Mouse (Mus musculus): ENCODE data around the gene D17H6S53E. TPM values are rescaled to one million over a fixed set of nuclear protein-coding genes. Genes with fewer than 3 reads are reported as not detected.

The D17H6S53E gene
- polyA plus RNA-seq, 1 experiment from 2014 or later = 8.3 TPM

DNA sequence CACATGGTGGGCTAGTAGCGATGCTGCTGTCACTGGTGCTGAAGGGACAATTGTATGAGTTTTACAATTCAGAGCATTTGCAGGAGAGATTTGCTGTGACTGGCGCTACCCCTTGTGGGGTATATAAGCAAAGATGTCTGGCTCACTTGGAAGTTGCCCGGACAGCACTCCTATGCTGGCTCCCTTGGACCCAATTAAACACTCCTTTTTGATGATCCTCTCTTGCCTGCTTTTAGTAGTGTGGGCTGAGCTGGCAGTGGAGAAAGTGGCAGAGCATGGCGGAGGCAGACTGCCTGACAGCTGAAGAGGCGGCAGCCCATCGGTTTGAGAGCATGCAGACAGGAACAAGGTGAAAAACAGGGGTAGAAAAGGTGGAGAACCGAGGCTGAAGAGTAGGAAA, 41.6 kb downstream of the D17H6S53E start:
- no peak for ATAC-seq (replicated peaks)

DNA sequence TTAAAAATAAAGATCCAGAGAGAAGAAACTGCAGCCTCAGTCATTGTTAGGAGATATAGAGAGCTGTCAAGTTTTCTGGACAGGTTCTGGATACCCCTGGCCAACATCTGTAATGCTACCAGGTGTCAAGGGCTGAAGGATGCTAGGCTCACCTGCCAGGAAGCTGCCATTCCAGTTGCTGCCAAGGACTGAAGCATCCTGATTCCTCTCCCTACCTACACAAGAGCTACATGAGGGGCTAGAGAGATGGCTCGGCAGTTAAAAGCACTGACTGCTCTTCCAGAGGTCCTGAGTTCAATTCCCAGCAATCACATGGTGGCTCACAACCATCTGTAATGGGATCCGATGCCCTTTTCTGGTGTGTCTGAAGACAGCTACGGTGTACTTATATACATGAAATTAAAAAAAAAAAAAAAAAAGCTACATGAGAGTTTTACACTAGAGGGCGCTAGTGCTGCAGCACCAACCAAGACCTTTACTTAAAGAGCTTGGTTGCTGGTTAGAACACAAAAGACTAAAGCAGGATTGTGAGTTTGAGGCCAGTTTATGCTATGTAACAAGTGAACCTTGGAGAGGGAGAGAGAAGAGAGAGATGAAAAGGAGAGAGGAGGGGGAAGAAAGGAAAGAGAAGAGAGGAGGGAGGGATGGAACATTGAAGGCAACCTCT, 42.5 kb downstream of the D17H6S53E start:
- Histone ChIP-seq H3K9ac (no peak overlapping the region; the same call in 1 of the 2 replicates), H3K4me1 (peaks cover 14% of the 10 kb centered on the region), H3K27ac (0 out of 2 replicates have a peak overlapping the region, but pooled peaks have one; percentile 58), H3K27me3 (replicated peaks) (no peaks in the 10 kb centered on the region), H3K4me3 (no peak overlapping the region), H3K4me2 (no peak overlapping the region), H3K36me3 (replicated peaks) (no peaks in the 10 kb centered on the region), H3K9me3 (no peaks in the 10 kb centered on the region)
- ATAC-seq (replicated peaks) = no peak
- 23% methylated on average over 4 of the region's 4 CpGs for WGBS

More for the DNA sequence above, 41.6 kb downstream of the D17H6S53E start:
- Histone ChIP-seq H3K9me3 (no peaks in the 10 kb centered on the region), H3K4me1 (peaks cover 22% of the 10 kb centered on the region), H3K27me3 (replicated peaks) (no peaks in the 10 kb centered on the region), H3K36me3 (replicated peaks) (no peaks in the 10 kb centered on the region), H3K27ac (no peak overlapping the region), H3K9ac (no peak overlapping the region), H3K4me3 (no peak overlapping the region), H3K4me2 (no peak overlapping the region)
- WGBS = 88% methylated on average over 7 of the region's 7 CpGs

DNA sequence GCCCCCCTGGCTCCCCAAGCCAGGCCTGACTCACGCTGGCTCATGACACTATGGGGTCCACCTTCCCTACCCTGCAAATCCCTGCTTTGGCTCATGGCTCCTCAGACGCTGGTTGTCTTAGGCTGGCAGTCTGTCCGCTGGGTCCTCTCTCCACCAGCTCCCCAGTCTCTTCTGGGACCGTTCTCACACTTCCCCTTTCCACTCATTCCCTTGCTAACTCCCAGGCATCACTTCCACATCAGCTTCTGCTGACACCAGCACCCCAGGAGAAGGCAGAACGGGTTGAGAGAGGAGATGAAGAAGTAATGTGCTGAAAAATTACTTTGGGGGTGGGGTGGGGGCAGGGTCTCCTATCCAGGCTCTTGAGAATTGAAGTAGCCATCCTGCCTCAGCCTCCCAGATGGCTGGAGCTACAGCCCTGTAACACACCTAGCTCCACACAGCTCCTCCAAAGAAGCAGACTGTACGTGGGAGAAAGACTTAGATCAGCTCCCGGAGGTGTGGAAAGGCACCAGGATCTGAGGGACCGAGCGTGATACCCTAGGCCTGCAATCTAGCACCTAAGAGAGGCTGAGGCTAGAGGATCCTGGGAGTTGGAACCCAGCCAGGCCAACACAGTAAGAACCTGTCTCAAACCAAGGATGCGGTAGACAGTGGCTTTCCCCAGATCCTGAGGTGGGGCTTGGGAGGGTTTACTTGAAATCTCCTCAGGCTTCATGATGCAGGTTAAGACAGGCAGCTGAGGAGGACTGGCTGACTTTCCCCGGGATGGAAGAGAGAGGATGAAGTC, 46.5 kb downstream of the D17H6S53E start:
- H3K4me2 ChIP-seq = no peak overlapping the region
- H3K27ac ChIP-seq = no peak overlapping the region
- no peaks in the 10 kb centered on the region for H3K27me3 ChIP-seq (replicated peaks)
- ATAC-seq (replicated peaks) = no peak
- H3K36me3 ChIP-seq (replicated peaks) = no peaks in the 10 kb centered on the region
- H3K4me1 ChIP-seq = no peaks in the 10 kb centered on the region
- no peaks in the 10 kb centered on the region for H3K9me3 ChIP-seq
- no peak overlapping the region for H3K4me3 ChIP-seq
- no peak overlapping the region for H3K9ac ChIP-seq
- 76% methylated on average over 11 of the region's 11 CpGs for WGBS

DNA sequence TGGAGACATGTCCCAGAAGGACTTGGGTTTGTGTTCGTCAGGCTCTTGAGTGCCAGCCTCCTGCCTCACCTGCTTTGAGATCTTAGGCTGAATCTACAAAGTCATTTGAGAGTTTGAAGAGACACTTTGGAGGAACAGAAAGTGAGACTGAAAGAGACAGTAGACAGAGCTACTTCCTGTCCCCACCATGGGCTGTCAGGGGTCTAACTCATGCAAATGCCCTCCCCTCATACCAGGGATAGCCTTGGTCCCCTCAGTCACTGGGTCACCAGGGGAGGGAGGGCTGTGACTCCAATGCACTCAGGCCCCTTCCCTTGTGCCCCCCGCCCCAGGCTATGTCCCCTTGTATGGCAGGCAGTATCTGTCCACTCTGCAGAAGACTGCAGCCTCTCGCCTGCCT, 47.2 kb downstream of the D17H6S53E start:
- H3K4me1 ChIP-seq = no peaks in the 10 kb centered on the region
- no peaks in the 10 kb centered on the region for H3K9me3 ChIP-seq
- no peak overlapping the region for H3K27ac ChIP-seq
- no peak overlapping the region for H3K4me3 ChIP-seq
- H3K4me2 ChIP-seq = no peak overlapping the region
- H3K9ac ChIP-seq = no peak overlapping the region
- 89% methylated on average over 3 of the region's 3 CpGs for WGBS
- H3K36me3 ChIP-seq (replicated peaks) = no peaks in the 10 kb centered on the region
- ATAC-seq (replicated peaks) = no peak
- no peaks in the 10 kb centered on the region for H3K27me3 ChIP-seq (replicated peaks)

DNA sequence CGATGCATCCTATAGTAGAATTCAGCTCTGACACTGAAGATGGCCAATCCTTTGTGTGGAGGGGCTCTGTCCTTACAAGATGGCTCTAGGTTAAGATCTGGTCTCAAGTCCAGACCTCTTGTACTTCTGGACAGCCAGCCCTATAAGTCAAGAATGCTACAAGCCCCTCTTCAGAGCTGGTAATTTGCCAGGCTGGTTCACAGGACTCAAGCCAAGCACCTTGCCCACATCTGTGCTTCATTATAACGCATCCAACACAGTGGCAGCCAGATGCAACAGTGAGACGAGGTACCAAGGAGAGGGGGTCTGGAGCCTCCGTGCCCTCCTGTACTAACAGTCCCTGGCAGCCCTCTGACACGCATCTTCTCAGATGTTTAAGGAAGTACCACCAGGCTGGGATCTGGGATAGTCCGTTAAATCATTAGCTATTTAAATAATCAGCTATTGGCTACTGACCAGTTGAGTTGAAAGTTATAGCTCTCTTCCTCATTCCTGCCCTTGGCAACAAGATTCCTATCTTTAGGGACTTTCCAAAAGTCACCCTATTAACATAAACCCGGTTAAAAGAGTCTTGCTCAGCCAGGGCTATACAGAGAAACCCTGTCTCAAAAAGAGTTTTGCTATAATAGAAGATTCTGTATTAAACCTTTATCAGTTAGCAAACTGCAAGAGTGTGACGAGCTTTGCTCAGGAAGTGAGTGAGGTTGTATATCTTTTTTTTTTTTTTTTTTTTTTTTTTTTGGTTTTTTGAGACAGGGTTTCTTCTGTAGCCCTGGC, 48.2 kb downstream of the D17H6S53E start:
- Histone ChIP-seq H3K27me3 (replicated peaks) (no peaks in the 10 kb centered on the region), H3K4me1 (no peaks in the 10 kb centered on the region), H3K27ac (no peak overlapping the region), H3K36me3 (replicated peaks) (no peaks in the 10 kb centered on the region), H3K9me3 (no peaks in the 10 kb centered on the region), H3K4me2 (no peak overlapping the region), H3K4me3 (no peak overlapping the region), H3K9ac (no peak overlapping the region)
- ATAC-seq (replicated peaks) = no peak
- 80% methylated on average over 8 of the region's 8 CpGs for WGBS

DNA sequence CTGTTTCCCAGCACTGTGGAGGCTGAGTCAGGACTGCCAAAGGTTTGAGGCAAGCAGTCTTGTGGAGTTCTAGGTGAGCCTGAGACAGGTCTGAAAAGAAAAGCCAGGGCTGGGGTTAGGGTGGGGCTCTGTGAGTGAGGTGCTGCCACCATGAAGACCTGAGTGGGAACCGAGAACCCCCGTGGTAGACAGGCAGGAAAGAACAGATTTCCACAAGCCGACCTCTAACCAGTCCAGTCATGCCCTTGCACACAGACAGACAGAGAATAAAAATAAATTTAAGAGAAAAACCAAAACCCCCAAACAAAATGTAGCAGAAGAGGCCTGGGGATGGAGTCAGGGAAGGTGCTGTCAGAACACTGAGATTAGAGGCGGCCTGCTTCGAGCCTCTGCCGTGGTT, 49.2 kb downstream of the D17H6S53E start:
- Histone ChIP-seq H3K4me1 (no peaks in the 10 kb centered on the region), H3K27me3 (replicated peaks) (no peaks in the 10 kb centered on the region), H3K9ac (no peak overlapping the region), H3K36me3 (replicated peaks) (no peaks in the 10 kb centered on the region), H3K4me2 (no peak overlapping the region), H3K4me3 (no peak overlapping the region), H3K27ac (no peak overlapping the region), H3K9me3 (no peaks in the 10 kb centered on the region)
- 49% methylated on average over 6 of the region's 6 CpGs for WGBS
- no peak for ATAC-seq (replicated peaks)

DNA sequence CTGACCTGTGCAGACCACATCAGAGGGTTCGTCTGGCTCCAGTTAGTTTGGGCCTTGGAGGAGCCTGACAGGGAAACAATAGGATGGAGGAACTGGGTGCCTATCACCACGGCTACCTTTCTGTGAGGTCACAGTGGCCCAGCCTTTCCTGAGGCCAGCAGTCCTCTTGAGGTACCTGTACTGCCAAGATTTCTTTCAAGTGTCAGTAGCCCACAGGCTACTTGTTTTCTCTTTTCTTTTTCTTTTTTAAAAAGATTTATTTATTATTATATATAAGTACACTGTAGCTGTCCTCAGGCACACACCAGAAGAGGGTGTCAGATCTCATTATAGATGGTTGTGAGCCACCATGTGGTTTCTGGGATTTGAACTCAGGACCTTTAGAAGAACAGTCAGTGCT, 49.8 kb downstream of the D17H6S53E start, which contains the start of gene Aif1:
Gene Aif1 (minus strand): TSS at position 101 of the 400 bp plus-strand sequence.
- H3K4me3 ChIP-seq = no peak within 1 kb of the TSS
- H3K27me3 ChIP-seq (replicated peaks) = no peaks in the 10 kb centered on the region
- H3K4me2 ChIP-seq = no peak within 1 kb of the TSS
- H3K9me3 ChIP-seq = no peaks in the 10 kb centered on the region
- WGBS = 40% methylated on average over 2 of the region's 2 CpGs
- no peak within 1 kb of the TSS for H3K9ac ChIP-seq
- ATAC-seq (replicated peaks) = no peak
- no peaks in the 10 kb centered on the region for H3K4me1 ChIP-seq
- no peak within 1 kb of the TSS for H3K27ac ChIP-seq
- H3K36me3 ChIP-seq (replicated peaks) = no peaks in the 10 kb centered on the region

Other genes with a start within 250 kb of the D17H6S53E start
- gene Zbtb12, start 246.9 kb upstream of the D17H6S53E start, polyA plus RNA-seq (2015; fragmentation: Nextera tagmentation; extraction: Ambion mirVana) = 17.4 and 17.5 TPM in 2 replicates
- 0.18 TPM in 1 of 2 replicates, not detected in the other for gene Gm20547, start 244.3 kb upstream of the D17H6S53E start, polyA plus RNA-seq (2015; fragmentation: Nextera tagmentation; extraction: Ambion mirVana)
- gene C2, start 228.1 kb upstream of the D17H6S53E start, polyA plus RNA-seq (2015; fragmentation: Nextera tagmentation; extraction: Ambion mirVana) = 2.1 and 3.1 TPM in 2 replicates
- gene Ehmt2, start 227.9 kb upstream of the D17H6S53E start, polyA plus RNA-seq (2015; fragmentation: Nextera tagmentation; extraction: Ambion mirVana) = 113 and 119 TPM in 2 replicates
- not detected in 2 replicates for gene Slc44a4, start 211.9 kb upstream of the D17H6S53E start, polyA plus RNA-seq (2015; fragmentation: Nextera tagmentation; extraction: Ambion mirVana)
- 36.1 and 41.1 TPM in 2 replicates for gene Neu1, start 195.1 kb upstream of the D17H6S53E start, polyA plus RNA-seq (2015; fragmentation: Nextera tagmentation; extraction: Ambion mirVana)
- gene Hspa1b, start 167.1 kb upstream of the D17H6S53E start, polyA plus RNA-seq (2015; fragmentation: Nextera tagmentation; extraction: Ambion mirVana) = 0.24 and 0.31 TPM in 2 replicates
- gene Gm20481, start 156.5 kb upstream of the D17H6S53E start, polyA plus RNA-seq (2015; fragmentation: Nextera tagmentation; extraction: Ambion mirVana) = not detected in 2 replicates
- gene Hspa1a, start 154.2 kb upstream of the D17H6S53E start, polyA plus RNA-seq (2015; fragmentation: Nextera tagmentation; extraction: Ambion mirVana) = 12.7 and 13.3 TPM in 2 replicates
- gene Hspa1l, start 153.7 kb upstream of the D17H6S53E start, polyA plus RNA-seq (2015; fragmentation: Nextera tagmentation; extraction: Ambion mirVana) = 1.2 and 1.5 TPM in 2 replicates
- 103 and 111 TPM in 2 replicates for gene Lsm2, start 144.5 kb upstream of the D17H6S53E start, polyA plus RNA-seq (2015; fragmentation: Nextera tagmentation; extraction: Ambion mirVana)
- 63.1 and 70.2 TPM in 2 replicates for gene Vars, start 125.4 kb upstream of the D17H6S53E start, polyA plus RNA-seq (2015; fragmentation: Nextera tagmentation; extraction: Ambion mirVana)
- gene Vwa7, start 109.8 kb upstream of the D17H6S53E start, polyA plus RNA-seq (2015; fragmentation: Nextera tagmentation; extraction: Ambion mirVana) = 0.06 and 0.15 TPM in 2 replicates
- gene Sapcd1, start 98.4 kb upstream of the D17H6S53E start, polyA plus RNA-seq (2015; fragmentation: Nextera tagmentation; extraction: Ambion mirVana) = 2.5 and 2.7 TPM in 2 replicates
- 1.6 and 3.3 TPM in 2 replicates for gene Msh5, start 79.6 kb upstream of the D17H6S53E start, polyA plus RNA-seq (2015; fragmentation: Nextera tagmentation; extraction: Ambion mirVana)
- 62.4 and 72.1 TPM in 2 replicates for gene Clic1, start 76.4 kb upstream of the D17H6S53E start, polyA plus RNA-seq (2015; fragmentation: Nextera tagmentation; extraction: Ambion mirVana)
- 337 and 380 TPM in 2 replicates for gene Ddah2, start 67.3 kb upstream of the D17H6S53E start, polyA plus RNA-seq (2015; fragmentation: Nextera tagmentation; extraction: Ambion mirVana)
- 0.31 TPM in 1 of 2 replicates, not detected in the other for gene Ly6g6c, start 61.0 kb upstream of the D17H6S53E start, polyA plus RNA-seq (2015; fragmentation: Nextera tagmentation; extraction: Ambion mirVana)
- gene Mpig6b, start 60.2 kb upstream of the D17H6S53E start, polyA plus RNA-seq (2015; fragmentation: Nextera tagmentation; extraction: Ambion mirVana) = 0.21 and 0.43 TPM in 2 replicates
- 0.21 and 0.32 TPM in 2 replicates for gene Ly6g6e, start 49.5 kb upstream of the D17H6S53E start, polyA plus RNA-seq (2015; fragmentation: Nextera tagmentation; extraction: Ambion mirVana)
- gene Ly6g6d, start 48.3 kb upstream of the D17H6S53E start, polyA plus RNA-seq (2015; fragmentation: Nextera tagmentation; extraction: Ambion mirVana) = 1.9 and 2.5 TPM in 2 replicates
- gene Ly6g6f, start 40.8 kb upstream of the D17H6S53E start, polyA plus RNA-seq (2015; fragmentation: Nextera tagmentation; extraction: Ambion mirVana) = not detected in 2 replicates
- 105 and 113 TPM in 2 replicates for gene Abhd16a, start 37.1 kb upstream of the D17H6S53E start, polyA plus RNA-seq (2015; fragmentation: Nextera tagmentation; extraction: Ambion mirVana)
- gene Ly6g5c, start 18.1 kb upstream of the D17H6S53E start, polyA plus RNA-seq (2015; fragmentation: Nextera tagmentation; extraction: Ambion mirVana) = not detected in 2 replicates
- 1.1 and 2.2 TPM in 2 replicates for gene Ly6g5b, start 10.9 kb upstream of the D17H6S53E start, polyA plus RNA-seq (2015; fragmentation: Nextera tagmentation; extraction: Ambion mirVana)
- gene Gpank1, start 4.9 kb upstream of the D17H6S53E start, polyA plus RNA-seq (2015; fragmentation: Nextera tagmentation; extraction: Ambion mirVana) = 25.9 and 28.9 TPM in 2 replicates
- 316 and 319 TPM in 2 replicates for gene Csnk2b, start 4.3 kb upstream of the D17H6S53E start, polyA plus RNA-seq (2015; fragmentation: Nextera tagmentation; extraction: Ambion mirVana)
- gene Apom, start 5.7 kb downstream of the D17H6S53E start, polyA plus RNA-seq (2015; fragmentation: Nextera tagmentation; extraction: Ambion mirVana) = 0.56 and 1.4 TPM in 2 replicates
- 82.9 and 83.4 TPM in 2 replicates for gene Bag6, start 8.8 kb downstream of the D17H6S53E start, polyA plus RNA-seq (2015; fragmentation: Nextera tagmentation; extraction: Ambion mirVana)
- 188 and 203 TPM in 2 replicates for gene Prrc2a, start 38.5 kb downstream of the D17H6S53E start, polyA plus RNA-seq (2015; fragmentation: Nextera tagmentation; extraction: Ambion mirVana)
- gene Aif1, start 49.7 kb downstream of the D17H6S53E start, polyA plus RNA-seq (2015; fragmentation: Nextera tagmentation; extraction: Ambion mirVana) = 7.3 and 8.2 TPM in 2 replicates
- gene Lst1, start 62.1 kb downstream of the D17H6S53E start, polyA plus RNA-seq (2015; fragmentation: Nextera tagmentation; extraction: Ambion mirVana) = 7.6 and 9.2 TPM in 2 replicates
- gene Ltb, start 68.1 kb downstream of the D17H6S53E start, polyA plus RNA-seq (2015; fragmentation: Nextera tagmentation; extraction: Ambion mirVana) = 0.58 and 0.78 TPM in 2 replicates
- not detected in 2 replicates for gene Tnf, start 75.6 kb downstream of the D17H6S53E start, polyA plus RNA-seq (2015; fragmentation: Nextera tagmentation; extraction: Ambion mirVana)
- 0.32 and 0.69 TPM in 2 replicates for gene Lta, start 79.0 kb downstream of the D17H6S53E start, polyA plus RNA-seq (2015; fragmentation: Nextera tagmentation; extraction: Ambion mirVana)
- 1.6 TPM in 1 of 2 replicates, not detected in the other for gene Gm16181, start 94.5 kb downstream of the D17H6S53E start, polyA plus RNA-seq (2015; fragmentation: Nextera tagmentation; extraction: Ambion mirVana)
- gene Atp6v1g2, start 107.3 kb downstream of the D17H6S53E start, polyA plus RNA-seq (2015; fragmentation: Nextera tagmentation; extraction: Ambion mirVana) = 94.4 and 100 TPM in 2 replicates
- 11.7 and 11.8 TPM in 2 replicates for gene Nfkbil1, start 109.4 kb downstream of the D17H6S53E start, polyA plus RNA-seq (2015; fragmentation: Nextera tagmentation; extraction: Ambion mirVana)
- gene Ddx39b, start 115.4 kb downstream of the D17H6S53E start, polyA plus RNA-seq (2015; fragmentation: Nextera tagmentation; extraction: Ambion mirVana) = 379 and 391 TPM in 2 replicates
- gene H2-D1, start 136.4 kb downstream of the D17H6S53E start, polyA plus RNA-seq (2015; fragmentation: Nextera tagmentation; extraction: Ambion mirVana) = 93.4 and 105 TPM in 2 replicates
- 0.54 and 0.70 TPM in 2 replicates for gene H2-Q1, start 194.0 kb downstream of the D17H6S53E start, polyA plus RNA-seq (2015; fragmentation: Nextera tagmentation; extraction: Ambion mirVana)
- gene H2-Q2, start 215.9 kb downstream of the D17H6S53E start, polyA plus RNA-seq (2015; fragmentation: Nextera tagmentation; extraction: Ambion mirVana) = 3.0 and 3.8 TPM in 2 replicates

Data from midbrain, embryonic 15.5 days (tissue).